Mouse (Mus musculus): ENCODE results near the gene Laptm5. TPM values are rescaled to one million over a fixed set of nuclear protein-coding genes. Genes with fewer than 3 reads are reported as not detected.

Gene Laptm5
- polyA plus RNA-seq, 1 experiment from 2014 or later, result 66.3 TPM

DNA sequence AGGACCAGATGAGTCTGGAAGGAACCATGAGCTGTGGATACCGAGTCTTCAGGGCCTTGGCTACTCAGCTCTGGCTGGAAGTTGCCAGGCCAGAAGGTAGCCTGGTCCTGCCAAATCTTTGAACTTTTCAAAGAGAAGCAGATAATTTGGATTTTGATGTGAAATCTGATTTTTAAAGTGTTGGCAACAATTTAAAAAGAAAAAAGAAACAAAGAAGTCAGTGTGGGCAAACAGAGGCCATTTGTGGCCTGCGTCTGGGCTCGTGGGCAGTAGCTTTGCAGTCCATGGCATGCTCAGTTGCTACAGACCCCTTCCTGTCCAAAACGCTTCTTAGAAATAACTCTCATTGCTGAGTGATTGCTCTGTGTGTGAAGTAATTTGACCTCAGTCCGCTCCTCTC, 31.6 kb upstream of the Laptm5 start:
- Histone ChIP-seq H3K9me3 (replicated peaks) (no peaks in the 10 kb centered on the region), H3K27me3 (peaks cover 14% of the 10 kb centered on the region), H3K9ac (no peak overlapping the region), H3K4me1 (peaks cover 38% of the 10 kb centered on the region), H3K4me2 (replicated peaks) (no peak overlapping the region), H3K36me3 (no peaks in the 10 kb centered on the region), H3K27ac (replicated peaks) (no peak overlapping the region), H3K4me3 (replicated peaks) (no peak overlapping the region)
- WGBS, result 57% methylated on average over 5 of the region's 5 CpGs
- no peak for ATAC-seq (ENCODE audit: insufficient number of reproducible peaks, low FRiP score, low TSS enrichment, low read depth)

DNA sequence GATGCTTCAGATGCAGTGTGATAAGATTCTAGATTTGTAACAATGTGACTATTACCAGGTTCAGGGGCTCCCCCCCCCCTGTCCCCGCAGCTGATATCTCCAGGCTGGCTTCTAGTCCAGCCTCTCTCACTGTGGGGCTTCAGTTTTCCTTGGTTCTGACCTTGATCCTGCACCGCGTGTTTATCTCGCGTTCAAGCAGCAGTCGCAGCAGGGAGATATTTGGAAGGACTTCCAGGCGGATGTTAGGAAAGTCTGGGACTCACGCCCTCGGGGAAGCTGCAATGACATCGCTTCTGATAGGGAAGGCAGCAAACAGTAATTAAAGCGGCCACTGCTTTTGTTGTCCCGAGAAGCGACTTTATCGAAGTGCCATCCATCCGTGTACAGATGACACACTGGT, 30.2 kb upstream of the Laptm5 start:
- no peak for ATAC-seq (ENCODE audit: insufficient number of reproducible peaks, low FRiP score, low TSS enrichment, low read depth)
- H3K27me3 ChIP-seq, result peaks cover 18% of the 10 kb centered on the region
- H3K9me3 ChIP-seq (replicated peaks), result no peaks in the 10 kb centered on the region
- H3K27ac ChIP-seq (replicated peaks), result no peak overlapping the region
- no peak overlapping the region for H3K9ac ChIP-seq
- no peaks in the 10 kb centered on the region for H3K36me3 ChIP-seq
- no peak overlapping the region for H3K4me2 ChIP-seq (replicated peaks)
- H3K4me1 ChIP-seq, result peaks cover 30% of the 10 kb centered on the region
- H3K4me3 ChIP-seq (replicated peaks), result no peak overlapping the region
- 63% methylated on average over 15 of the region's 15 CpGs for WGBS

GRCm38 (mm10) chr4:130883820-130884533, 28.9 kb upstream of the Laptm5 start:
- no peaks in the 10 kb centered on the region for H3K36me3 ChIP-seq
- H3K27ac ChIP-seq (replicated peaks), result no peak overlapping the region
- 23% methylated on average over 13 of the region's 13 CpGs for WGBS
- no peak overlapping the region for H3K4me3 ChIP-seq (replicated peaks)
- H3K9ac ChIP-seq, result no peak overlapping the region
- H3K9me3 ChIP-seq (replicated peaks), result no peaks in the 10 kb centered on the region
- peaks cover 19% of the 10 kb centered on the region for H3K4me1 ChIP-seq
- H3K4me2 ChIP-seq (replicated peaks), result no peak overlapping the region
- H3K27me3 ChIP-seq, result peaks cover 18% of the 10 kb centered on the region
- no peak for ATAC-seq (ENCODE audit: insufficient number of reproducible peaks, low FRiP score, low TSS enrichment, low read depth)

- H3K36me3 ChIP-seq, result no peaks in the 10 kb centered on the region
- ATAC-seq (ENCODE audit: insufficient number of reproducible peaks, low FRiP score, low TSS enrichment, low read depth), result no peak
- H3K9ac ChIP-seq, result no peak overlapping the region
- peaks cover 13% of the 10 kb centered on the region for H3K4me1 ChIP-seq
- no peak overlapping the region for H3K27ac ChIP-seq (replicated peaks)
- no peaks in the 10 kb centered on the region for H3K9me3 ChIP-seq (replicated peaks)
- 56% methylated on average over 11 of the region's 11 CpGs for WGBS
- no peak overlapping the region for H3K4me3 ChIP-seq (replicated peaks)
- H3K27me3 ChIP-seq, result peaks cover 12% of the 10 kb centered on the region
- no peak overlapping the region for H3K4me2 ChIP-seq (replicated peaks)
Measured at GRCm38 (mm10) chr4:130887148-130887745, 25.7 kb upstream of the Laptm5 start.

GRCm38 (mm10) chr4:130889777-130890510, 23.0 kb upstream of the Laptm5 start:
- H3K4me2 ChIP-seq (replicated peaks), result no peak overlapping the region
- no peak overlapping the region for H3K27ac ChIP-seq (replicated peaks)
- no peak overlapping the region for H3K9ac ChIP-seq
- H3K4me3 ChIP-seq (replicated peaks), result no peak overlapping the region
- WGBS, result 33% methylated on average over 10 of the region's 11 CpGs
- 0 out of 2 replicates have a peak, but pooled peaks cover 4% of the 10 kb centered on the region for H3K27me3 ChIP-seq
- H3K4me1 ChIP-seq, result peaks cover 4% of the 10 kb centered on the region; the same call in 1 of the 2 replicates
- H3K36me3 ChIP-seq, result no peaks in the 10 kb centered on the region
- no peak for ATAC-seq (ENCODE audit: insufficient number of reproducible peaks, low FRiP score, low TSS enrichment, low read depth)
- no peaks in the 10 kb centered on the region for H3K9me3 ChIP-seq (replicated peaks)

- Histone ChIP-seq H3K4me2 (replicated peaks) (no peak overlapping the region), H3K4me3 (replicated peaks) (no peak overlapping the region), H3K4me1 (peaks cover 4% of the 10 kb centered on the region; the same call in 1 of the 2 replicates), H3K27me3 (0 out of 2 replicates have a peak, but pooled peaks cover 4% of the 10 kb centered on the region), H3K27ac (replicated peaks) (no peak overlapping the region), H3K9ac (no peak overlapping the region), H3K36me3 (no peaks in the 10 kb centered on the region), H3K9me3 (replicated peaks) (no peaks in the 10 kb centered on the region)
- no peak for ATAC-seq (ENCODE audit: insufficient number of reproducible peaks, low FRiP score, low TSS enrichment, low read depth)
Measured at GRCm38 (mm10) chr4:130890511-130890840, 22.4 kb upstream of the Laptm5 start.

DNA sequence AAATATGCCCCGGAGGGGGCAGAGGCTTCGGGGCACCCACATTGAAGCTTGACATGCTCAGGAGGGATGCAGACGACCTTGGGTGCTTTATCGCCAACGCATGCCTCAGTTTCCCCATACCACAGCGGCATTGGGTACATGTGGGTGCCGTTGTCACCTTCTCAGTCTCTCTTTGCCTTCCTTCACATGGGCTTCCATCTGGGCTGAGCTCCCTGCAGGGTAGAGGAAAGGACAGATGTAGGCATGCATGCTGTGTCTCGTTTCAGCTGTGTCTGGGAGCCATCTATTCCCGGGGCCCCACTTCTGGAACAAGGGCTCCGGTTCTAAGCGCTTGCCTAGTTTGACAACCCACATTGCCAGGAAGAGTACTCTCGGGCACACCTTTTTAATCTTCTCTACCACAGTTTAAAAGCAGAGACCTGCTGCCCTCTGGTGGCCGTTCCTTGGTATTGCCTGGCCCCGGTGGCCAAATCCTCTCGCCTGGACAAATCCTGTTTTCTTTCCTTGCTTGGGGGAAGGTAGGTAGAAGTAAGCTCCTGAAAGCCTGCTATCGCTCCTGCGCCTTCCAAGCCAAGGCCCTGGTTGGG, 20.8 kb upstream of the Laptm5 start:
- no peak for ATAC-seq (ENCODE audit: insufficient number of reproducible peaks, low FRiP score, low TSS enrichment, low read depth)
- no peak overlapping the region for H3K4me2 ChIP-seq (replicated peaks)
- no peak overlapping the region for H3K9ac ChIP-seq
- no peak overlapping the region for H3K4me3 ChIP-seq (replicated peaks)
- 30% methylated on average over 17 of the region's 17 CpGs for WGBS
- H3K27ac ChIP-seq (replicated peaks), result no peak overlapping the region
- H3K36me3 ChIP-seq, result no peaks in the 10 kb centered on the region
- H3K9me3 ChIP-seq (replicated peaks), result no peaks in the 10 kb centered on the region
- H3K4me1 ChIP-seq, result peaks cover 4% of the 10 kb centered on the region; the same call in 1 of the 2 replicates
- H3K27me3 ChIP-seq, result 0 out of 2 replicates have a peak, but pooled peaks cover 3% of the 10 kb centered on the region

DNA sequence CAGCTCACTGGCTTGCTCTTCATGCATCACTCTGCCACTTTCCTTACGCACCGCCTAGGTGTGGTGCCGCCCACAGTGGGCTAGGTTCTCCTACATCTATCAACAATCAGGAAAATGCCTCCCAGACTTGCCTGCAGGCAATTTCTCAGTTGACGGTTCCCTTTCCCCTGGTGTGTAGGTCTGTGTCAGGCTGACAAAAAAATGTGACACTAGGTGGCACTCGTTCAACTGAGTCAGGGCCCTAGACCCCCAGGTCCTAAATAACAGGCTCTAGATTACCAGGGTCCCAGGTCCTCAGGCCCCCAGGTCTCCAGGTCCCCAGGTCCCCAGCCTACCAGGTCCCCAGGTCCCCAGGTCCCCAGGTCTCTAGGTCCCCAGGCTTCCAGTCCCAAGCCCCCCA, 19.2 kb upstream of the Laptm5 start:
- H3K36me3 ChIP-seq, result no peaks in the 10 kb centered on the region
- no peaks in the 10 kb centered on the region for H3K27me3 ChIP-seq
- H3K27ac ChIP-seq (replicated peaks), result no peak overlapping the region
- peaks cover 4% of the 10 kb centered on the region; the same call in 1 of the 2 replicates for H3K4me1 ChIP-seq
- WGBS, result 64% methylated on average over 5 of the region's 5 CpGs
- no peaks in the 10 kb centered on the region for H3K9me3 ChIP-seq (replicated peaks)
- no peak overlapping the region for H3K4me3 ChIP-seq (replicated peaks)
- H3K9ac ChIP-seq, result no peak overlapping the region
- no peak overlapping the region for H3K4me2 ChIP-seq (replicated peaks)
- ATAC-seq (ENCODE audit: insufficient number of reproducible peaks, low FRiP score, low TSS enrichment, low read depth), result no peak

DNA sequence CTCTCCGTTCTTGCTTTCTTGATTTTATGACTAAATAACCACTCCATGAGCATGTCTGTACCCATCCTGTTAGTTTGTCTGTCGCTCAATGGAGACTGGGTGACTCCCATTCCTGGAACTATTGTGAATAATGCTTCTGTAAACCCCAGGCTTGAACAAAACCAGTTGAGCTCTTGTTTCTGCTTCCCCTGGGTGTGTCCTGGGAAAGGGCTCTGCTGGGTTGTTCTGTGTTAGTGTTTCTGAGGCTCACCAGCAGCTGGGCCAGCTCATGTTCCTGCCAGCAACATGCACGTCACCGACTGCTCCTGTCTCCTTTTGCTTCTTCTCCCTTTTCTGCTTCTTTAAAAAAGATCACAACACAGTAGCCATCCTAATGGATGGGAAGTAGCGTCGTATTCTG, 17.2 kb upstream of the Laptm5 start:
- Histone ChIP-seq H3K27ac (replicated peaks) (peak overlapping the region; percentile 11; the same call in 1 of the 2 replicates), H3K4me1 (0 out of 2 replicates have a peak, but pooled peaks cover 12% of the 10 kb centered on the region), H3K4me3 (replicated peaks) (no peak overlapping the region), H3K36me3 (no peaks in the 10 kb centered on the region), H3K9me3 (replicated peaks) (no peaks in the 10 kb centered on the region), H3K27me3 (no peaks in the 10 kb centered on the region), H3K4me2 (replicated peaks) (no peak overlapping the region), H3K9ac (no peak overlapping the region)
- no peak for ATAC-seq (ENCODE audit: insufficient number of reproducible peaks, low FRiP score, low TSS enrichment, low read depth)
- 71% methylated on average over 6 of the region's 6 CpGs for WGBS

- Histone ChIP-seq H3K36me3 (no peaks in the 10 kb centered on the region), H3K4me3 (replicated peaks) (no peak overlapping the region), H3K27ac (replicated peaks) (no peak overlapping the region), H3K9ac (no peak overlapping the region), H3K4me1 (0 out of 2 replicates have a peak, but pooled peaks cover 12% of the 10 kb centered on the region), H3K9me3 (replicated peaks) (no peaks in the 10 kb centered on the region), H3K4me2 (replicated peaks) (no peak overlapping the region), H3K27me3 (no peaks in the 10 kb centered on the region)
- WGBS, result 67% methylated on average over 2 of the region's 2 CpGs
- no peak for ATAC-seq (ENCODE audit: insufficient number of reproducible peaks, low FRiP score, low TSS enrichment, low read depth)
Measured at GRCm38 (mm10) chr4:130896372-130896771, 16.6 kb upstream of the Laptm5 start.

- WGBS, result 65% methylated on average over 3 of the region's 3 CpGs
Measured at GRCm38 (mm10) chr4:130899383-130899781, 13.5 kb upstream of the Laptm5 start.

More at GRCm38 (mm10) chr4:130899383-130899781, 13.5 kb upstream of the Laptm5 start:
- Histone ChIP-seq H3K9me3 (replicated peaks) (no peaks in the 10 kb centered on the region), H3K4me1 (0 out of 2 replicates have a peak, but pooled peaks cover 7% of the 10 kb centered on the region), H3K36me3 (no peaks in the 10 kb centered on the region), H3K9ac (no peak overlapping the region), H3K4me3 (replicated peaks) (no peak overlapping the region), H3K27ac (replicated peaks) (no peak overlapping the region), H3K27me3 (no peaks in the 10 kb centered on the region), H3K4me2 (replicated peaks) (no peak overlapping the region)
- ATAC-seq (ENCODE audit: insufficient number of reproducible peaks, low FRiP score, low TSS enrichment, low read depth), result no peak

Measured in embryonic facial prominence, embryonic 15.5 days (tissue).